Mouse (Mus musculus) kidney, adult 2 months (tissue): Measurements from ENCODE around the gene Fbxo24.

Experiments used
- CTCF ChIP-seq: fragments of 200-500 bp; conservative IDR thresholded peaks from 2 replicates; pipeline ENCODE4 v1.5.1; 2011; ENCODE audit warnings: low read depth, mild to moderate bottlenecking, control low read depth, low read length, moderate library complexity, mixed read lengths; ENCODE audit not compliant: insufficient read depth, insufficient read length
- POLR2A ChIP-seq: fragments of 200-500 bp; IDR thresholded peaks from one replicate; pipeline ENCODE4 v1.6.1; 2011; ENCODE audit warnings: low read depth, low read length, control low read depth

DNA sequence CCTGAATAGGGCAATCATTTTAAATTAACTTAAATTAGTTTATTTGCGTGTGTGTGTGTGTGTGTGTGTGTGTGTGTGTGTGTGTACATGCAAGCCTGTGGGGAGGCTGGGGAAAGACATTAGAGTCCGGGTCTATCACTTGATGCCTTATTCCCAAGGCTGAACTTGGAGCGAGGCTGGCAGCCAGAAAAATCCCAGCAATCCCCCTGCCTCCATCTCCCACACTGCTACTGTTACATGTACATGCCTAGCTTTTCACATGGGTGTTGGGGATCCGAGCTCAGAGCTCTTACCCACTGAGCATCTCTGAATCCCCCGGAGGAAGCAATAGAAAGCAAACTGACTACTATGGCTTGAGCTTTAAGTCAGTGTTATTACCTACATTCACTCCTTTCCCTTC is 43.6 kb upstream of the Fbxo24 start:
- no peak for TF ChIP-seq CTCF
- no peak for TF ChIP-seq POLR2A
